Mouse (Mus musculus) G1E-ER4 (cell line): ENCODE results near the gene Cped1. TPM values are rescaled to one million over a fixed set of nuclear protein-coding genes. Genes with fewer than 3 reads are reported as not detected.

ENCODE experiments used
- GATA1 ChIP-seq: IDR thresholded peaks from one replicate; pipeline ENCODE4 v1.8.0; 2012; ENCODE audit warnings: low read length, inconsistent platforms
- polyA plus RNA-seq: library from polyadenylated mRNA; stranded (reverse); fragments of >175 nt; gene quantifications from 2 replicates; pipeline ENCODE4 v1.2.3, GENCODE M21; 2012

The Cped1 gene
- polyA plus RNA-seq, 1 experiment: not detected

DNA sequence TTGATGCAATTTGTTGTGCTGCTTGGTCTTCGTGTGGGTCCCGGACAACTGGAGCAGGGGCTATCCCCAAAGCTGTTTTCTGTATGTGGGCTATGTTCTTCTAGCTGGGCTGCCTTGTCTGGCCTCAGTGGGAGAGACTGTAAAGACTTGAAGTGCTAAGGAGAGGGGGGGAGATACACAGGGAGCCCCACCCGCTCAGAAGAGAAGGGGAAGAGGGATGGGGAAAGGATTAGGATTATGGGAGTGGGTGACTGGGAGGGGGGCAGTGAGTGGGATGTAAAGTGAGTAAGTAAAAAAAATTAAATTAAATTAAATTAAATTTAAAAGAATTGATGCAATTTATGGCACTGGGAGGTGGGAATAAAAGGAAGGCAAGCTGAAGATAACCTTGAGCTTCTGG, 50.2 kb downstream of the Cped1 start:
- TF ChIP-seq GATA1: no peak

DNA sequence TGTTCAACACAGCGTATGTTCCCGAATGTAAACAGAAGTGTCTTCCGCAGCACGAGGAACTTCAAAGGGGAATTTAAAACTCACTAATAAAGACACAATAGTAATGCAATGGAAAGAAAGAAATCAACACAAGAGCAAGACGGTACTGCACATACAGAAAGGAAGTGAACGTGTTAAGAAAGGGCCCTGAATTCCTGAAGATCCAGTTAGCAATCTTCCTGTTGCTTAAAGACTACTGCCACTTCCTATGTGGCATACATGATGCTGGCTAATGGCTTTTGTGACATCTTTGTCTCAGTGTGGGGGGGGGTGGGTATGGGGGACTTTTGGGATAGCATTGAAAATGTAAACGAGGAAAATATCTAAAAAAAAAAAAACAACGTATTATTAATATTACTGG, 50.7 kb downstream of the Cped1 start:
- TF ChIP-seq GATA1: no peak

DNA sequence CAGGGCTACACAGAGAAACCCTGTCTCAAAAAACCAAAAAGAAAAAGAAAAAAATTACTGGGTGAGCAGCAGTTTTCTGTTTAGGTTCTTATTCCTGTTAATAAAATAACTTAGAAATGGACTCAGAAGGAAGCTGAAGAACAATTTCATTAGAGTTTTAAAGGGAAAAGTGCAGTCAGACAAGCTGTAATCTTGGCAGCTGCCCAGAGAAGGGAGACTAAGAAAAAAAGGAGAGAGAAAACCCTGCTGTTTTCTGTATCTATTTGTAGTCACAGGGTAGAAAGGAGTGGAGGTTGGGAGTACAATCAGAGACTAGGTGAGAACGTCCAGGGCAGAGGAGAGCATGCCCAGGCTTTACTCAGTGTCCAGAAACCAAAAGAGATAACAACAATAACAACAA, 51.2 kb downstream of the Cped1 start:
- TF ChIP-seq GATA1: no peak

DNA sequence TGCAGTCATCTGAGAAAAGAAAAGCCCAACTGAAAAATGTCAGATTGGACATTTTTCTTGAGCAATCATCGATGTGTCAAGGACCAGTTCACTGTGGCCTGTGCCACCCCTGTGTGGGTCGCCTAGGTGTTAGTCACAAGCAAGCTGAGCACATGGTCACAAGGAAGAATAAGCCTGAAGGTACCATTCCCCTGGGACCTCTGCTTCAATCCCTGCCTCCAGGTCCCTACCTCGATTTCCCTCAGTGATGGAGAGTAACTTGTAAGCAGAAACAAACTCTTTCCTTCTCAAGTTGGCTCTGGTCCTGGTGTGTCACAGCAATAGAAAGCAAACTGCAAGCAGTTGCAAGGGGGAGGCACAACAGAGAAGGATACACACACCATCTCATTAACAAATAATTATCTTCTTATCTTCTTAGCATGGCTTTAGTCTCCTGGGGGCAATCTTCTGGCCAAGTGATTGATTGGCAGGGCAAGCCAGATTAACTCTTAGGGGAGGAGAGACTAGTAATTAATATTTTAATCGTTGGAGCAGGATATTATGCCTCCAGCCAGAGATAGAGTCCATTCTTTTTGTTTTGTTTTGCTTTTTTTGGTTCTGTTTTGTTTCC, 51.8 kb downstream of the Cped1 start:
- TF ChIP-seq GATA1: no peak

DNA sequence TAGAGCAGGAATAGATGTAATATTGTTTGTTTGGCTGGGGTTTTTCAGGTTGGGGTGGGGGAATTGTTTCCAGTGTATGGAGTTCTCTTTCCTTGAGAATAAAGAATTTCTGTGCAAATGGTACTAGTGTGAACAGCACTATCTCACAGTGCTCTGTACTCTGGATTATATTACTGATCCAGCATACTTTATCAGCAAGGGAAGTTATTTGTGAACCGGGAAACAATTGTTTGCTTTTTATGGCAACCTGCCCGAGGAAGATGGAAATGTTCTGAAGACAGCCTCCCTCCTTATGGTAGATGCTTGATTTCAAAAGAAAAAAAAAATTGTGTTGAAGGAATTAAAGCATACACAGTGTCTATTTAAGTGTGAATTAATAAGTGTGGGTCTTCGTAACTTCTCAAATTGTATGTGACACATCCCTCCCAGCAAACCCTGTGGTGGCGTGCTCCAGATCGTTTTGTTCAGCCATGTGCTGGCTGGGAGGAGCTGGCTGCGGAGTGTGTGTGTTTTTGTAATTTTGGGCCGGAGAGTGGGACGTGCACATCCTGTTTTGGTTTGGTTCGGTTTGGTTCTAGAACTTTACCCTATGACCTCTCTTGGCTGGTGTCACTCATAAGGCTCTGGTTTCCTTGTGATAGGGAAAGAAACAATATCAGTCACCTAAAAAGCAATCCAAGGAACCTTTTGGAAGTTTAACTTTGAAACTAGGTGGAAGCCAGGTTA, 59.3 kb downstream of the Cped1 start:
- TF ChIP-seq GATA1: no peak

DNA sequence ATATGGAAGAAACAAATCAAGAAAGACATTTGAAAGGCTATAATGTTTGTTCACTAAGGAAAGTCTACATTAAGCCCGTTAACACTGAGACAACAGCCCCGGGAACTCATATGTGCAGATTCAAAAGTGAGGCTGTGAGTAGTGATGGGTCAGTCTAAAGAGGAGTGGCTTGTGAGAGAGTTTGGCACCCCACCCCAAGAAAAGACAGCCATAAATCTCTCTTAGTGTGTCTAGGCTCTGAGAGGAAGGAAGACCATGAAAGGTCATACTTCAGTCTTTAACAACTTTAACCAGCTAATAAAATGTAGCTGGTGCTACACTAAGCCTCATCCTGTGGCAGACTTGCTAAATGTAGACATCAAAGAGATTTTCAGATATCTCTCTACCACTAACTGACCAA, 61.4 kb downstream of the Cped1 start:
- no peak for TF ChIP-seq GATA1

DNA sequence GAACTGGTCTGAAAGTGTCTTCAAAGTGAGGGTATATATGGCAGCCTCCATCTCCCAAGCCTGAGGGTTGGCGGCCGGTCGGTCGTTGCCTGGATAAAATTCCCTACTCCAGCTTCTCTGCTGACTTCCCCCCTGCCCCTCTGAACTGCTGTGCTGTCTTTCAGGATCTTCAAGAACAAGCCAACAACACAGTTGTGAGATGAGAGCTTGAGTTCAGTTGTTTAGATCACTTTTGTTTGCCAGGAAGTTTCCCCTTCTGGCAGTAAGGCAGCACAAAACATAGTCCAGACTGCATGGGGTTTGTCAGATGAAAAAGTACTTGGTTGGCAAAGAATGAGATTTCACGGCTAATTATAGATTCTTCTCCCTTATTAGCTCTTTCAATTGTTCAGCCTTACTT, 63.4 kb downstream of the Cped1 start:
- TF ChIP-seq GATA1: no peak

DNA sequence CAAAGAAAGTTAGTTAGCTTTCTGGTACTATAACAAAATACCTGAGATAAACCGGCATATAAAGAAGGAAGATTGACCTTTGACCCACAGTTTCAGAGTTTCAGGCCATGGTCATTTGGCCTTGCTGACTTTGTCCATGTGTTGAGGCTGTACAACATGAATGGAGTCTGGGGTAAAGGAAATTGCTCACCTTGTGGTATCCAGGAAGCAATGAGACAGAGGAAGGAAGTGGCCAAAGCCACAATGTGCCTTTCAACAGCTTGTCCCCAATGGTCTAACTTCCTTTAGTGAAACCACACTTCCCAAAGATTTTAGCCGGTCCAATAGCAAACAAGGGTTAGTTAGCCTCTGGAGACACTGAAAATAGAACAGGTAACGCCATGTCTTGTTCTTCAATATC, 65.8 kb downstream of the Cped1 start:
- TF ChIP-seq GATA1: no peak

DNA sequence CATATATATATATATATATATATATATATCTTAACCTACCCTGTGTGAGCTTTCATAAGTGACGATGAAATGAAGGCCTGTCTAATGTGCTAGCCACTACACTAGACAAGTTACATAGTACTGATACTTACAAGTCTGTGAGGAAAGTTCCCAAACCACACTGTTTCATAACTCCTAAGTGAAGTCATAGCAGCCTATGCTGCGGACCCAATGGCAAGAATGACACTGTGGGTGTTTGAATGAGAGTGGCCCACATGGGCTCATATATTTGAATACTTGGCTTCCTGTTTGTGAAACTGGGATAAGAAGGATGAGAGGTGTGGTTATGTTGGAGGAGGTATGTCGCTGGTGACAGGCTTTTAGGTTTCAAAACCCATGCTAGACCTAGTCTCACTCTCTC, 67.3 kb downstream of the Cped1 start:
- TF ChIP-seq GATA1: no peak

DNA sequence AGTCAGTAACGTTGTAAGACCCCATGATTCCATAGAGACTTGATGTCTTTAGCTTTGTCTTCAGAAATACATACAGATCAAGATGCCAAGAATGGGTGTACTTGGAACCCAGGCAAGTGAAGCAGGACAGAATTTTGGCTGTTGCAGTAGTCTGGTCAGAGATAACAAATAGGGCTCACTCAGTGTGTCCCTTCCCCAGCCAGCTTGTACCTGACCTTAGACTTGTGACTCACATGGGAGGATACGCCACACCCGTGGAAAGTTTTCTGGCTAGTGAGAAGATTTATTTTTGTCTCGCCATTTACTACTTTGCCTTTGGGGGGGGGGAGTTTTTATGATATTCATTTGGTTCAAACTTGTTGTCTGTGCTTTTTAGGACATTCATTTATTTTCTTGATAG, 78.6 kb downstream of the Cped1 start:
- no peak for TF ChIP-seq GATA1

DNA sequence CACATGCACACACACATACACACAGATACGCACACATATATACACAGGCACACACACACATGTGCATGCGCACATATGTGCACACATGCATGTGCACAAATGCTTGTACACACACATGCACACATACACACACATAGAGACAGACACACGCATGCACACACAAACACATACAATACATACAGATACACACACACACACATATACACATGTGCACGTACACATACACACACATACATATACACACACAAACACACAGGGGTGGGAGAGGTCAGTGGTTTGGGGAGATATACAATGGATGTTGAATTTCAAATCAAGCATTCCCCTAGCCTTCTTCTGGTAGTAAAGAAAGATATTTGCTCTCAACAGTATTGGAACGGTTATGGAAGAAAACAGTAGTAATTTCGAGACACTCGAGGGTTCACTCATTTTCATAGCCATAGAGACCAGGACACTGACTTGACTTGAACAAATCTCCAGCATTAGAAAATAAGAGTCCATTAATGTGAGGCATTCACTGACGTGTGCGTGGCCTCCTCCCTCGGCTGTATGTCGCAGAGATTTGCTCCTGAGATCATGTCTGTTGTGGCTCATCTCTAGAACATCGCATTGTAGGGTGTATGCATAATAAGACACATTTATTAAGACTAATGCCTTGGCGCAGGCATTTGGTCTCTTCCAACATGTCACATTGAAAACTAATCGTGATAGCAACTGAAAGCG, 85.0 kb downstream of the Cped1 start:
- no peak for TF ChIP-seq GATA1

DNA sequence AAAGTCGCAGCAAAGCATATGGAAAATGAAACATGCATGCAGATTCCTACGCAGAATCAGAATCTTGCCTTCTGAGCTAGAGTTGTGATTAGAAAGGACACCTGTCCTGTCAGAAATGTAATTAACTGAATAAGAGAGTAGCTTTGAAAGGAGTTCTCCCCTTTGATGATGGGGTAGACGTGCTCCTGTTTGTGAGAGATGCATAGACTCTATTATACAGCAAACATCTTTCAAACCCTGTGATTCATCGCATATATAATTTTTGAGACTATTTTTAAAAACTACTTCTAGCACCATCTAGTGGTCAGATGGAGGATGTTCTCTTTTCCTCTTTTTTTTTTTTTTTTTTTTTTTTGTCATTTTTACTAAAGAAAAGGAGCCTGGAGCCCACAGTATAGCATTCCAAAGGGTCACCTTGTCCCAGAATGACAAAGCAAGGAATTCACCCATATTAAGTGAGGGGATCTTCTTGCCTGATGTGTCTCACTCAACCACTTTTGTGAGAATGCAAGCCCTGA, 85.7 kb downstream of the Cped1 start:
- TF ChIP-seq GATA1: no peak

DNA sequence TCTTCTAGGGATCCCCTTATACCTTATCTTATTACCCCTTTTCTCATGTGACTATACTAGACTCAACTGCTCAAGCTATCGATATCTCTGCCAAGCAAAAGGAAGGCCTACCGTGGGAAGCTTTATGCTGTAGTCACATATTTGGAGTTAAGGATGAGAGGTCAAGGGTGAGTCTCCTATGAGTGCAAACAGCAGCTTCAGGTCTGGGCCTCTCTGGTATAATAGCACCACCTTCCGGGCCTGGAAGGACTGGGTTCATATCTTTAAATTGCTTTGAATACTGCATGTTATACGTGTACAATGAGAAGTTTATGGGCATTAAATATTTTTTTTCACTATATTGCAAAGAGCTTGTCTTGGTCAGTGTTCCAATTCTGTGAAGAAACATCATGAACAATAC, 87.0 kb downstream of the Cped1 start:
- TF ChIP-seq GATA1: no peak

DNA sequence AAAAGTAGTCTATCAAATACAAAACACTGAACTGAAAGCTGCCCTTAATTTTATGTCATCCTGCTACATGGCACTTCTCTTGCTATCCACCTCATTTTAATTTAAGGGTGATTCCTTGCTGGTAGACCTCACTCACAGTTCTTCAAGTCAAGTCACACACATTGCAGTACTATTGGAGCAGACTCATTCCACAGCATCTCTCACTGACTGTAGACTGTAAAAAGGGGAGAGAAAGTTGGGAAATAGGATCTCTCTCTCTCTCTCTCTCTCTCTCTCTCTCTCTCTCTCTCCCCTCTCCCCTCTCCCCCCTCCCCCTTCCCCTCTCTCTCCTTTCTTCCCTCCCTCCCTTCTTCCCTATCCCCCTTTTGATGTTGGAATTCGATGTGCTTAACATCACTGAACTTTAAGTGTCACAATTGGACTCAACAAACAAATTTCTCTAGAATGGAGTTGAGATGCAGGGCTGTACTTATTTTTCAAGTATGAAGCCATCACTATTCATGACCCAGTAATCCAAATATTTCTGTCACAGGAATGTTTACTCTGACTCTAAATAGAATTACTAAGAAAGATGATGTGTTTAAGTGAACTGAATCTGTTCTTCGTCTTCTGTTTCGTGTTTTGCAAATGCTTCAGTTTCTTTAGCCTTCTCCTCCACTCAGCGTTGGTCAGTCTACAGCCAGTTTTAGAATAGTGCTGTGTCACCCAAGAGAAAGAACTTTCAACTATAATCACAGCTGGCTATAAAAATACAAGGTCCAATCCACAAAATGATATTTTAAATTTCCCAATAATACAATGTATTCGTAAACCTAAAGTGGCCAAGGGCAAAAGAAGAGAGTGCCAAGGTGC, 88.7 kb downstream of the Cped1 start:
- no peak for TF ChIP-seq GATA1

DNA sequence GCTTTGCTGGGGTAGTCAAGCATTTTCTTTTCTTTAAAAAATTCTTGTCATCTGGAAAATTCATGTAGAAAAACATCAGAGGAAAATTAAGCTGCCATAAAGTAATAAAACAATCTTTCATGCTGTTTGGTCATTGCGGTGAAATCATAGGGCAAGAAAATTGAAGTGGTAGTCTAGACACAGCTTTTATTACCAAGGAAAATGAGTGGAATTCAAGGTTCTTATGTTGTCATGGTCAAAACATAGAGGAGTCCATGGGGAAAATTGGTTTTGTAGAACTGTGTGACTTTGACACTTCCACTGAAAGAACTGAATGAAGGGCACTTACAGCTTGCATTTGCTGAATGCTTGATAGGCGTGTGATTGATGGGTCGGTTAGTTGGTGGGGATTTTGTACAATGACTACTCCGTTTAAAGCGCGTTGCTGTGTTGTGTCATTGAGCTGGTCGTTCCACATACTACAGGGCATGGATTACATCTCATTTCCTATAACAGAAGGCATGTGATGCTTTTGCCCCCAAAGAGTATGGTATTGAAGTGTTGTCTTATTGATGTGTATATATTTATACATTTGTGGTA, 93.1 kb downstream of the Cped1 start:
- no peak for TF ChIP-seq GATA1
